Mouse (Mus musculus) small intestine, adult 2 months (tissue): ENCODE data around the gene H2-DMb1.

ENCODE experiments used
- CTCF ChIP-seq: fragments of 200-500 bp; IDR thresholded peaks from 2 replicates; pipeline ENCODE4 v1.5.1; 2012; ENCODE audit warnings: low read depth, mild to moderate bottlenecking, control low read depth, inconsistent platforms, low read length, moderate library complexity, mixed read lengths; ENCODE audit not compliant: insufficient replicate concordance, insufficient read length; ENCODE audit errors: extremely low read depth
- POLR2A ChIP-seq: fragments of 200-500 bp; IDR thresholded peaks from 2 replicates; pipeline ENCODE4 v1.6.1; 2012; ENCODE audit warnings: low read depth, mild to moderate bottlenecking, control low read depth, inconsistent platforms, low read length, moderate library complexity

DNA sequence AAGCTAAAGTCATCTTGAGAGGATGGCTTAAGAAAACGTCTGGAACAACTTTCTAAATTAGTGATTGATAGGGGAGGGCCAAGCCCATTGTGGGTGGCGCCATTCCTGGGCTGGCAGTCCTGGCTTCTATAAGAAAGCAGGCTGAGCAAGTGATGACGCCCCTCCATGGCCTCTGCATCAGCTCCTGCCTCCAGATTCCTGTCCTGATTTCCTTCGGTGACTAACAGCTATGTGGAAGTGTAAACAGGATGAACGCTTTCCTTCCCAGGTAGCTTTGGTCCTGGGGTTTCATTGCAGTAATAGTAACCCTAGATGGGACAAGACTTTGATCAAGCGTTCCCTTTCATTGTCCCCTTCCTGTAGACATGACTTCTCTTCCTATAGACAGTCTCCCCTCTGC is 26.1 kb downstream of the H2-DMb1 start:
- TF ChIP-seq POLR2A (no peak), CTCF (no peak)
